Mouse (Mus musculus) erythroblast, embryonic 14.5 days (primary cell): ENCODE measurements around the gene Abtb2.

ENCODE experiments used
- GATA1 ChIP-seq: IDR thresholded peaks from 2 replicates; pipeline ENCODE4 v1.6.1; 2012; ENCODE audit warnings: low read length, inconsistent platforms, mixed read lengths
- TAL1 ChIP-seq: IDR thresholded peaks from 3 replicates; pipeline ENCODE4 v1.6.1; 2012; ENCODE audit warnings: low read length, inconsistent platforms, mixed read lengths

DNA sequence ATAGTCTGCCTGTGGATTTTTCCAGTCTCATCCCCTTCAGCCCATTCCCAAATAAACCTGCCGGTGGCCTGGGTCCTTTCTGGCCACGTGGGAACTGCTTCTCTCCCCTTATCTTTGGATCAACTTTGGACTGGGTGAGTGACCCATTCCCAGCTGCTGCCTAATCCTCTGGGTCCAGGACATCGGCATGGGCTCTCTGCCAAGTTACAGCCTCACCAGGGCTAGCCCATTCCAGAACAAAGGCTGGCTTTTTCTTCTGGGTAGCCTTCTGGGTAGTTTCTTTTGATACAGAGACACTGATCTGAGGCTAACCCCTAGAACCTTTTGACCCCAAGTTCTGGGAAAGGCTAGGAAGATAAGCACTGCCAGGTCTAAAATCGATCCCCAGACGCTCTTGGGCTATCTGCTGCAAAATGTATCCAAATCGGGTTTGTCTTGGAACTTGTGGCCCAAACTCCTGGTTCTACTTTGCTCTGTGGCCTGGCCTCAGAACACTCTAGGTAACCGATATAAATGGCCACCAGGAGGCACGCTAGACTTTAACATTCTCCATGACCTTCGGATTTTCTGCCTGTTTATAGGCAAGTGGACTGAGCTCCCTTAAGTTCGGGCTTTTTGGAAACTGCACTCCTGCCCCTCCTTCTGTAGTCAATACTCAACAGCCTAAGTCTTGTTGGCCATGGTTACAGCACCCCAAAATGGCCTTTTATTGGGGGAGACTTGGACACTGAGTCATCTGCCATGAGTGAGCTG, 9.8 kb upstream of the Abtb2 start:
- TF ChIP-seq GATA1: no peak
- no peak for TF ChIP-seq TAL1
